Mouse (Mus musculus): ENCODE measurements around the gene Fras1. TPM values are rescaled to one million over a fixed set of nuclear protein-coding genes. Genes with fewer than 3 reads are reported as not detected.

Fras1 gene
- polyA plus RNA-seq, 1 experiment = not detected

- WGBS = 85% methylated on average over 3 of the region's 3 CpGs
These were observed 235.0 kb downstream of the Fras1 start for GRCm38 (mm10) chr5:96608581-96609280.

GRCm38 (mm10) chr5:96612077-96612476, 238.3 kb downstream of the Fras1 start:
- TF ChIP-seq CTCF (IDR thresholded peaks at IDR 0.05; ENCODE audit: insufficient read depth, low read depth, low read length) (no peak), POLR2A (IDR thresholded peaks at IDR 0.05; ENCODE audit: insufficient read depth, low read depth, low read length) (no peak)
- Histone ChIP-seq H3K27ac (ENCODE audit: insufficient read depth, low read depth, low read length) (no peak overlapping the region), H3K4me3 (ENCODE audit: insufficient read depth, low read depth, low read length) (no peak overlapping the region), H3K4me1 (ENCODE audit: control insufficient read depth, insufficient read depth, low read length) (peaks cover under 1% of the 10 kb centered on the region; the same call in 1 of the 2 replicates)
- 49% methylated on average over 10 of the region's 10 CpGs for WGBS

More at GRCm38 (mm10) chr5:96608581-96609280, 235.0 kb downstream of the Fras1 start:
- H3K4me1 ChIP-seq (ENCODE audit: control insufficient read depth, insufficient read depth, low read length) = no peaks in the 10 kb centered on the region
- TF ChIP-seq CTCF (IDR thresholded peaks at IDR 0.05; ENCODE audit: insufficient read depth, low read depth, low read length) (no peak), POLR2A (IDR thresholded peaks at IDR 0.05; ENCODE audit: insufficient read depth, low read depth, low read length) (no peak)
- no peak overlapping the region for H3K4me3 ChIP-seq (ENCODE audit: insufficient read depth, low read depth, low read length)
- no peak overlapping the region for H3K27ac ChIP-seq (ENCODE audit: insufficient read depth, low read depth, low read length)

- WGBS = 65% methylated on average over 6 of the region's 6 CpGs
- no peak for TF ChIP-seq CTCF (IDR thresholded peaks at IDR 0.05; ENCODE audit: insufficient read depth, low read depth, low read length)
- TF ChIP-seq POLR2A (IDR thresholded peaks at IDR 0.05; ENCODE audit: insufficient read depth, low read depth, low read length) = no peak
- no peak overlapping the region for H3K4me3 ChIP-seq (ENCODE audit: insufficient read depth, low read depth, low read length)
- H3K4me1 ChIP-seq (ENCODE audit: control insufficient read depth, insufficient read depth, low read length) = peaks cover 3% of the 10 kb centered on the region; the same call in 1 of the 2 replicates
- no peak overlapping the region for H3K27ac ChIP-seq (ENCODE audit: insufficient read depth, low read depth, low read length)
These were observed 243.3 kb downstream of the Fras1 start for GRCm38 (mm10) chr5:96616954-96617646.

- Histone ChIP-seq H3K4me1 (ENCODE audit: control insufficient read depth, insufficient read depth, low read length) (peaks cover 3% of the 10 kb centered on the region; the same call in 1 of the 2 replicates), H3K4me3 (ENCODE audit: insufficient read depth, low read depth, low read length) (no peak overlapping the region), H3K27ac (ENCODE audit: insufficient read depth, low read depth, low read length) (no peak overlapping the region)
- WGBS = 79% methylated on average over 2 of the region's 2 CpGs
- no peak for TF ChIP-seq CTCF (IDR thresholded peaks at IDR 0.05; ENCODE audit: insufficient read depth, low read depth, low read length)
- no peak for TF ChIP-seq POLR2A (IDR thresholded peaks at IDR 0.05; ENCODE audit: insufficient read depth, low read depth, low read length)
These were observed 244.3 kb downstream of the Fras1 start for GRCm38 (mm10) chr5:96618008-96618407.

- H3K4me3 ChIP-seq (ENCODE audit: insufficient read depth, low read depth, low read length) = no peak overlapping the region
- H3K4me1 ChIP-seq (ENCODE audit: control insufficient read depth, insufficient read depth, low read length) = peaks cover 5% of the 10 kb centered on the region; the same call in 1 of the 2 replicates
- WGBS = 78% methylated on average over 2 of the region's 2 CpGs
- no peak overlapping the region for H3K27ac ChIP-seq (ENCODE audit: insufficient read depth, low read depth, low read length)
- TF ChIP-seq POLR2A (IDR thresholded peaks at IDR 0.05; ENCODE audit: insufficient read depth, low read depth, low read length) (no peak), CTCF (IDR thresholded peaks at IDR 0.05; ENCODE audit: insufficient read depth, low read depth, low read length) (no peak)
These were observed 246.5 kb downstream of the Fras1 start for GRCm38 (mm10) chr5:96620209-96620608.

- Histone ChIP-seq H3K4me3 (ENCODE audit: insufficient read depth, low read depth, low read length) (no peak overlapping the region), H3K27ac (ENCODE audit: insufficient read depth, low read depth, low read length) (no peak overlapping the region), H3K4me1 (ENCODE audit: control insufficient read depth, insufficient read depth, low read length) (peaks cover 5% of the 10 kb centered on the region; the same call in 1 of the 2 replicates)
- TF ChIP-seq CTCF (IDR thresholded peaks at IDR 0.05; ENCODE audit: insufficient read depth, low read depth, low read length) = no peak
- TF ChIP-seq POLR2A (IDR thresholded peaks at IDR 0.05; ENCODE audit: insufficient read depth, low read depth, low read length) = no peak
- 95% methylated on average over 5 of the region's 5 CpGs for WGBS
These were observed 246.9 kb downstream of the Fras1 start for GRCm38 (mm10) chr5:96620618-96621017.

GRCm38 (mm10) chr5:96622604-96623352, 249.0 kb downstream of the Fras1 start:
- Histone ChIP-seq H3K4me3 (ENCODE audit: insufficient read depth, low read depth, low read length) (no peak overlapping the region), H3K27ac (ENCODE audit: insufficient read depth, low read depth, low read length) (no peak overlapping the region), H3K4me1 (ENCODE audit: control insufficient read depth, insufficient read depth, low read length) (peaks cover 2% of the 10 kb centered on the region; the same call in 1 of the 2 replicates)
- WGBS = 80% methylated on average over 5 of the region's 5 CpGs
- TF ChIP-seq POLR2A (IDR thresholded peaks at IDR 0.05; ENCODE audit: insufficient read depth, low read depth, low read length) (no peak), CTCF (IDR thresholded peaks at IDR 0.05; ENCODE audit: insufficient read depth, low read depth, low read length) (no peak)

GRCm38 (mm10) chr5:96629851-96630250, 256.1 kb downstream of the Fras1 start:
- Histone ChIP-seq H3K4me1 (ENCODE audit: control insufficient read depth, insufficient read depth, low read length) (peaks cover 3% of the 10 kb centered on the region), H3K27ac (ENCODE audit: insufficient read depth, low read depth, low read length) (no peak overlapping the region), H3K4me3 (ENCODE audit: insufficient read depth, low read depth, low read length) (no peak overlapping the region)
- WGBS = 37% methylated on average over 8 of the region's 8 CpGs
- TF ChIP-seq POLR2A (IDR thresholded peaks at IDR 0.05; ENCODE audit: insufficient read depth, low read depth, low read length) (no peak), CTCF (IDR thresholded peaks at IDR 0.05; ENCODE audit: insufficient read depth, low read depth, low read length) (no peak)

Data from olfactory bulb, adult 2 months (tissue).